Mouse (Mus musculus): ENCODE data around the gene Adamts7. TPM values are rescaled to one million over a fixed set of nuclear protein-coding genes. Genes with fewer than 3 reads are reported as not detected.
A peak's percentile ranks its signal among the peaks of the same experiment; 100 is the strongest.

Adamts7 gene
- polyA plus RNA-seq, 1 experiment from 2014 or later: 3.2 TPM

DNA sequence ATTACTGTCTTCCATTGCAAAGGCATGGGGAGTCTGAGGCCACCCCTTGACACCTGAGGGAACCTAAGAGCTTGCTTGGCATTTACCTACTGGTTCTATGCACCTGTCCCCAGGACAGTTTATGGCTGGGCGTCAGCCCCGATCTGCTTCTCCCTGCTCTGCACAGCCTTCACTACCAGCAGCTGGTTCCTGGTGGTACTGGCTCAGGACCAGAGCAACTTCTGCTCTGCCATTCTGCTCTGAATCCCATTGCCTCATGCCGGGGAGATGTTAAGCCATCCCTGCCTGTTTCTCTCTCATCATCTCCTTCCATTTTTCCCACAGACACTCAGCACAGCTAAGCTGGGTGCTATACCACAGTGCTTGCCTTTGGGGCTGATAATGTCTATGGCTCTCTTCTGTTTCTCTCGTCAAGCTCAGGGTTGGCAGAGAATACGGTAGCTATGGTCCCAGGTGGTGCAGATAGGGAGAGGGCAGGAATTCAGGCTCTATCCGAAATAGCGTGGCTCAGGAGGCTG is 35.1 kb downstream of the Adamts7 start:
- Histone ChIP-seq H3K9ac (ENCODE audit: low read length) (no peak overlapping the region), H3K36me3 (ENCODE audit: control insufficient read depth, insufficient read depth, low read length) (no peaks in the 10 kb centered on the region; the same call in 1 of the 2 replicates), H3K4me2 (replicated peaks; ENCODE audit: low read depth) (no peak overlapping the region), H3K27ac (replicated peaks) (no peak overlapping the region), H3K9me3 (ENCODE audit: control insufficient read depth, low read length) (no peaks in the 10 kb centered on the region), H3K4me3 (ENCODE audit: low read depth, low read length) (no peak overlapping the region), H3K27me3 (ENCODE audit: control insufficient read depth, insufficient read depth, low read length) (no peaks in the 10 kb centered on the region), H3K4me1 (replicated peaks; ENCODE audit: control insufficient read depth, insufficient read depth) (no peaks in the 10 kb centered on the region)
- DNase-seq (ENCODE audit: low spot score): no peak
- WGBS: 76% methylated on average over 7 of the region's 7 CpGs
- no peak for ATAC-seq (ENCODE audit: low FRiP score, low TSS enrichment)
- TF ChIP-seq EP300 (optimal IDR thresholded peaks at IDR 0.05): no peak
- TF ChIP-seq CTCF (IDR thresholded peaks at IDR 0.05; ENCODE audit: low read depth): no peak

DNA sequence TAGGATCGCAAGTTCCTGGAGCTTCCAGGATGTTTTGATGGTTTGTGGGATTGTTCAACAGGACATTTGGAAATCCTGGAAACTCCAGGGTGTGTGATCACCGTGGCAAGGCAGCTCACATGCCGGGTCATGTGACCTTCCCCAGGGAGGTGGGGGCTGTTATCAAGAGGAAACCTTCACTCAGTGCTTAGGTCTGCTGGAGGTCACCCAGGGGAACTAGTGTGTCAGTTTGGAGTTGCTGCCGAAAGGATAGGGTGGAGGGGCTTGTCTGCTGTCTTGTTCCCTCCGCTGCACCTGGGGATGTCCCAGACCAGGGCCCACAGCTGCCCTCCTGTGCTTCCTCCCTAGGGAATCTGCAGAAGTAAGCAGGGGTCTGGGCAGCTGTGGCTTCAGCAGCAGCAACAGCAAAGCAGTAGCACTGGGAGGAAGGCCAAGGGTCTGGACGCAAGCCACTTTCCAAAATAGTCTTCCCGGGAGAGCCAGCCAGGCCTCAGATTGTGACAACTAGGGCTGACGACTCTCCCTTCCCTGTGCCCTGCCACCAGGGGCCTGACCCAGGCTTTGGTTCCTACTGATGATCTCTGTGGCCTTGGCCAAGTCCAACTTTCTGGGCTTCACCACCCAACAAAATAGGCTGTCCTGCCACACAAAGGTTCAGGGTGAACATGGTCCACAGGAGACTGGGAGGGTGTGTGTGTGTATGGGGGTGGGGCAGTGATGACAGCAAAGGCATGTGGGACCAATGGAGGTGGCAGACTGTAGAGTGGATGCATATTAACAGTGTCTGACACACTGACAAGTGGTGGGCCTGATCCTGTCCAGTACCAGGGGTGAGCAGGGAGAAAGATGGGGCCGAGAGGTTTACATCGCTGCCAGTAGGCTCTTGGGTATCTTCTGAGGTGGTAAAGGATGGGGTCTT is 35.9 kb downstream of the Adamts7 start:
- DNase-seq (ENCODE audit: low spot score) (no peak), ATAC-seq (ENCODE audit: low FRiP score, low TSS enrichment) (peak; percentile 13; the same call in 1 of the 2 replicates)
- no peak overlapping the region for H3K4me3 ChIP-seq (ENCODE audit: low read depth, low read length)
- H3K9me3 ChIP-seq (ENCODE audit: control insufficient read depth, low read length): no peaks in the 10 kb centered on the region
- WGBS: 60% methylated on average over 10 of the region's 10 CpGs
- H3K27ac ChIP-seq (replicated peaks): 0 out of 2 replicates have a peak overlapping the region, but pooled peaks have one; percentile 14
- H3K9ac ChIP-seq (ENCODE audit: low read length): no peak overlapping the region
- no peaks in the 10 kb centered on the region for H3K27me3 ChIP-seq (ENCODE audit: control insufficient read depth, insufficient read depth, low read length)
- H3K36me3 ChIP-seq (ENCODE audit: control insufficient read depth, insufficient read depth, low read length): peaks cover 7% of the 10 kb centered on the region; the same call in 1 of the 2 replicates
- TF ChIP-seq EP300 (optimal IDR thresholded peaks at IDR 0.05) (no peak), CTCF (IDR thresholded peaks at IDR 0.05; ENCODE audit: low read depth) (no peak)
- H3K4me1 ChIP-seq (replicated peaks; ENCODE audit: control insufficient read depth, insufficient read depth): no peaks in the 10 kb centered on the region
- H3K4me2 ChIP-seq (replicated peaks; ENCODE audit: low read depth): no peak overlapping the region

DNA sequence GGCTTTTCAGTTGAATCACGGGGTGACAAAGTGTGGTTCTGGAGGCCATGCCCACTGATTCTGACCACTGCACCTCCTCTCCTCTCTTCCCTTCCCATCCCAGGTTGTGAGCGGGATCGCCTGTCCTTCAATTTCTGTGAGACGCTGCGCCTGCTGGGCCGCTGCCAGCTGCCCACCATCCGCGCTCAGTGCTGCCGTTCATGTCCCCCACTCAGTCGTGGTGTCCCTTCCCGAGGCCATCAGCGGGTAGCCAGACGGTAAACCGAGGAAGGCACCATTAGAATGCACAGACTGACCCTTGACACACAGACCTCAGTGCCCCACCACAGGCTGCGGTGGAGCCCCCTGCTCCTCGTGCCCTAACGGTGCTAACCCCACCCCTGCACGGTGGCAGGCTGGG is 36.7 kb downstream of the Adamts7 start:
- Histone ChIP-seq H3K27me3 (ENCODE audit: control insufficient read depth, insufficient read depth, low read length) (no peaks in the 10 kb centered on the region), H3K27ac (replicated peaks) (no peak overlapping the region), H3K4me2 (replicated peaks; ENCODE audit: low read depth) (no peak overlapping the region), H3K9me3 (ENCODE audit: control insufficient read depth, low read length) (no peaks in the 10 kb centered on the region), H3K9ac (ENCODE audit: low read length) (no peak overlapping the region), H3K36me3 (ENCODE audit: control insufficient read depth, insufficient read depth, low read length) (peaks cover 12% of the 10 kb centered on the region), H3K4me3 (ENCODE audit: low read depth, low read length) (no peak overlapping the region), H3K4me1 (replicated peaks; ENCODE audit: control insufficient read depth, insufficient read depth) (no peaks in the 10 kb centered on the region)
- TF ChIP-seq CTCF (IDR thresholded peaks at IDR 0.05; ENCODE audit: low read depth) (no peak), EP300 (optimal IDR thresholded peaks at IDR 0.05) (no peak)
- ATAC-seq (ENCODE audit: low FRiP score, low TSS enrichment) (no peak), DNase-seq (ENCODE audit: low spot score) (no peak)
- WGBS: 94% methylated on average over 18 of the region's 18 CpGs

DNA sequence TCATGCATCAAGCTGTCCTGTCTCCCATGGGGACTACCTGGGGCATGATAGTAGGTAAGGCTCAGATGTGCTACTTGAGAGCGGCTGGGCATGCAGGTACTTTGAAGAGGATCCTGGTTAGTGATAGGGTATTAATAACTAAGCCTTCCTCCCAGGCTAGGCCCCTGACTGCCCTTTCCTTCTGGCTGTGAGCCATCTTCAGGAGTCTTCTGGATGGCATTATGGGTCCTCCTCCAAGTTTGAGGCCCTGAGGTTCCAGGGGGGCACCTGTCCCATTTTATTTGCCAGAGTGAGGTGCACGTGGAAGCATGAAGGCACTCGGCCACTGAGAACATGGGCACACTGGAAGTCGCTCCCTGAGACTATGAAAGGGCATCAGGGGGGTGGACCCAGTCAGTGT is 37.6 kb downstream of the Adamts7 start:
- DNase-seq (ENCODE audit: low spot score) (no peak), ATAC-seq (ENCODE audit: low FRiP score, low TSS enrichment) (no peak)
- Histone ChIP-seq H3K4me3 (ENCODE audit: low read depth, low read length) (no peak overlapping the region), H3K4me2 (replicated peaks; ENCODE audit: low read depth) (no peak overlapping the region), H3K36me3 (ENCODE audit: control insufficient read depth, insufficient read depth, low read length) (peaks cover 15% of the 10 kb centered on the region), H3K9ac (ENCODE audit: low read length) (no peak overlapping the region), H3K9me3 (ENCODE audit: control insufficient read depth, low read length) (no peaks in the 10 kb centered on the region), H3K4me1 (replicated peaks; ENCODE audit: control insufficient read depth, insufficient read depth) (no peaks in the 10 kb centered on the region), H3K27me3 (ENCODE audit: control insufficient read depth, insufficient read depth, low read length) (no peaks in the 10 kb centered on the region), H3K27ac (replicated peaks) (no peak overlapping the region)
- no peak for TF ChIP-seq EP300 (optimal IDR thresholded peaks at IDR 0.05)
- no peak for TF ChIP-seq CTCF (IDR thresholded peaks at IDR 0.05; ENCODE audit: low read depth)
- WGBS: 93% methylated on average over 4 of the region's 4 CpGs

DNA sequence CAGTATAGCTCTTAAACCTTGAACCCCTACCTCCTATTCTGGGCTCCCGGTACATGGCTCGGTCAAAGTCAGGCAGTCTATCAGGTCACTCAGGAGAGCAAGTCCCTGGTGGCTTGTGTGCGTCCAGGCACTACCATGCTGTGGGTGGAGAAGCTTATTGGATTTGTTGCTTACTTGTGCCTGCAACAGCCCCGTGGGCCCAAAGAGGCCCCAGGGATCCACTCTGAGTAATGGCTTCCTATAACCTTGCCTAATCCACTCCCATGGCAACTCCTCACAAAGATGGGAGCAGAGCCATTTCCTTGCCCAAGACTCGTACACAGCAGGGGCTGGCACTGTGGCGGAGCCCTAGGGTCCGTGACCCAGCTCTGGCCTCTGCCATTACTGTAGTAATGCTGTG is 38.2 kb downstream of the Adamts7 start:
- Histone ChIP-seq H3K4me2 (replicated peaks; ENCODE audit: low read depth) (no peak overlapping the region), H3K9ac (ENCODE audit: low read length) (no peak overlapping the region; the same call in 1 of the 2 replicates), H3K4me3 (ENCODE audit: low read depth, low read length) (no peak overlapping the region), H3K27me3 (ENCODE audit: control insufficient read depth, insufficient read depth, low read length) (no peaks in the 10 kb centered on the region), H3K4me1 (replicated peaks; ENCODE audit: control insufficient read depth, insufficient read depth) (no peaks in the 10 kb centered on the region), H3K36me3 (ENCODE audit: control insufficient read depth, insufficient read depth, low read length) (peaks cover 16% of the 10 kb centered on the region), H3K9me3 (ENCODE audit: control insufficient read depth, low read length) (no peaks in the 10 kb centered on the region), H3K27ac (replicated peaks) (no peak overlapping the region)
- 82% methylated on average over 7 of the region's 7 CpGs for WGBS
- DNase-seq (ENCODE audit: low spot score) (no peak), ATAC-seq (ENCODE audit: low FRiP score, low TSS enrichment) (no peak)
- no peak for TF ChIP-seq EP300 (optimal IDR thresholded peaks at IDR 0.05)
- TF ChIP-seq CTCF (IDR thresholded peaks at IDR 0.05; ENCODE audit: low read depth): no peak

DNA sequence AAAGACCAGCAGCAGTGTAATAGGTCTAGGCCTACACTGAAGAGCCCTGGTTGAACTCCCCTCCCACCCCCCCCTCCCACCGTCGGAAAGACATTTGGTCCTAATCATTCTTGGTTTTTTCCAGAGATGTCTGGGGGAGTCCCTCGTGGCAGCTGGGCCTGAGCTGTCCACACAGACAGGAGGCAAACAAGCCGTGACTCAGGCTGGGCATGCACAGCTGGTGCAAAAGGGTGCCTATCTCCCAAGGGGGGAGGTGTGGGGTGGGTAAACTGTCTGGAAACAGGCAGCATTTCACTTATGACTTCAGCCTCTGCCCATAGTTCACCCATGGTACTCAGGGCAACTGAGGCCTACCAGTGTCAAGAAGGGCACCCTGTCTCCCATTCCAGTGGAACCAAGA is 38.7 kb downstream of the Adamts7 start:
- TF ChIP-seq CTCF (IDR thresholded peaks at IDR 0.05; ENCODE audit: low read depth) (no peak), EP300 (optimal IDR thresholded peaks at IDR 0.05) (no peak)
- H3K4me2 ChIP-seq (replicated peaks; ENCODE audit: low read depth): no peak overlapping the region
- peaks cover 18% of the 10 kb centered on the region for H3K36me3 ChIP-seq (ENCODE audit: control insufficient read depth, insufficient read depth, low read length)
- no peak overlapping the region for H3K9ac ChIP-seq (ENCODE audit: low read length)
- no peak for DNase-seq (ENCODE audit: low spot score)
- H3K27me3 ChIP-seq (ENCODE audit: control insufficient read depth, insufficient read depth, low read length): no peaks in the 10 kb centered on the region
- H3K4me1 ChIP-seq (replicated peaks; ENCODE audit: control insufficient read depth, insufficient read depth): no peaks in the 10 kb centered on the region
- H3K9me3 ChIP-seq (ENCODE audit: control insufficient read depth, low read length): no peaks in the 10 kb centered on the region
- H3K4me3 ChIP-seq (ENCODE audit: low read depth, low read length): no peak overlapping the region
- 46% methylated on average over 4 of the region's 4 CpGs for WGBS
- no peak overlapping the region for H3K27ac ChIP-seq (replicated peaks)
- no peak for ATAC-seq (ENCODE audit: low FRiP score, low TSS enrichment)
